Mouse (Mus musculus): ENCODE results near the gene Gm20388.

GRCm38 (mm10) chr8:120724816-120725575 is 814.4 kb downstream of the Gm20388 start:
- TF ChIP-seq POLR2A (IDR thresholded peaks at IDR 0.05; ENCODE audit: insufficient read depth, low read depth, low read length), result no peak
- TF ChIP-seq CTCF (IDR thresholded peaks at IDR 0.05; ENCODE audit: insufficient read depth, low read depth, low read length), result no peak

Measured in olfactory bulb, adult 2 months (tissue).